Mouse (Mus musculus): ENCODE data around the gene Hephl1. TPM values are rescaled to one million over a fixed set of nuclear protein-coding genes. Genes with fewer than 3 reads are reported as not detected.

Gene Hephl1
- polyA plus RNA-seq (2015; fragmentation: Nextera tagmentation; extraction: Ambion mirVana): not detected in 2 replicates

- no peak within 1 kb of the TSS for H3K9ac ChIP-seq
- no peaks in the 10 kb centered on the region for H3K4me1 ChIP-seq (replicated peaks)
- no peaks in the 10 kb centered on the region for H3K27me3 ChIP-seq
- 86% methylated on average over 5 of the region's 5 CpGs for WGBS
- H3K27ac ChIP-seq (replicated peaks): no peak within 1 kb of the TSS
- no peak for ATAC-seq (ENCODE audit: low read depth)
- no peak within 1 kb of the TSS for H3K4me3 ChIP-seq
- H3K4me2 ChIP-seq: no peak within 1 kb of the TSS
- no peaks in the 10 kb centered on the region for H3K36me3 ChIP-seq
- no peaks in the 10 kb centered on the region for H3K9me3 ChIP-seq
Observed at GRCm38 (mm10) chr9:15112008-15112407, at the start of gene Hephl1. Hephl1 (minus strand) TSS chr9:15112108.

- Histone ChIP-seq H3K4me2 (no peak overlapping the region), H3K9ac (no peak overlapping the region), H3K27ac (replicated peaks) (no peak overlapping the region), H3K27me3 (no peaks in the 10 kb centered on the region), H3K4me3 (no peak overlapping the region), H3K4me1 (replicated peaks) (no peaks in the 10 kb centered on the region), H3K9me3 (no peaks in the 10 kb centered on the region), H3K36me3 (no peaks in the 10 kb centered on the region)
- WGBS: 79% methylated on average over 6 of the region's 6 CpGs
- ATAC-seq (ENCODE audit: low read depth): no peak
Observed at GRCm38 (mm10) chr9:15149246-15149926, 37.5 kb upstream of the Hephl1 start.

- Histone ChIP-seq H3K9ac (no peak overlapping the region), H3K4me3 (no peak overlapping the region), H3K27me3 (no peaks in the 10 kb centered on the region), H3K4me1 (replicated peaks) (no peaks in the 10 kb centered on the region), H3K9me3 (no peaks in the 10 kb centered on the region), H3K36me3 (no peaks in the 10 kb centered on the region), H3K4me2 (no peak overlapping the region), H3K27ac (replicated peaks) (no peak overlapping the region)
- no peak for ATAC-seq (ENCODE audit: low read depth)
- WGBS: 94% methylated on average over 1 of the region's 1 CpGs
Observed at GRCm38 (mm10) chr9:15140546-15140945, 28.6 kb upstream of the Hephl1 start.

GRCm38 (mm10) chr9:15125897-15126296, 14.0 kb upstream of the Hephl1 start:
- ATAC-seq (ENCODE audit: low read depth): no peak
- Histone ChIP-seq H3K27ac (replicated peaks) (no peak overlapping the region), H3K4me3 (no peak overlapping the region), H3K36me3 (no peaks in the 10 kb centered on the region), H3K9me3 (peaks cover 5% of the 10 kb centered on the region; the same call in 1 of the 2 replicates), H3K4me1 (replicated peaks) (no peaks in the 10 kb centered on the region), H3K27me3 (no peaks in the 10 kb centered on the region), H3K9ac (no peak overlapping the region), H3K4me2 (no peak overlapping the region)
- 92% methylated on average over 2 of the region's 2 CpGs for WGBS

- ATAC-seq (ENCODE audit: low read depth): no peak
- no peaks in the 10 kb centered on the region for H3K9me3 ChIP-seq
- H3K4me2 ChIP-seq: no peak overlapping the region
- 76% methylated on average over 3 of the region's 3 CpGs for WGBS
- no peaks in the 10 kb centered on the region for H3K27me3 ChIP-seq
- no peaks in the 10 kb centered on the region for H3K4me1 ChIP-seq (replicated peaks)
- H3K27ac ChIP-seq (replicated peaks): no peak overlapping the region
- H3K36me3 ChIP-seq: no peaks in the 10 kb centered on the region
- no peak overlapping the region for H3K4me3 ChIP-seq
- H3K9ac ChIP-seq: no peak overlapping the region
Observed at GRCm38 (mm10) chr9:15122431-15122830, 10.5 kb upstream of the Hephl1 start.

- H3K9ac ChIP-seq: no peak overlapping the region
- WGBS: 63% methylated on average over 7 of the region's 7 CpGs
Observed at GRCm38 (mm10) chr9:15120841-15121358, 9.0 kb upstream of the Hephl1 start.

GRCm38 (mm10) chr9:15120209-15120608, 8.3 kb upstream of the Hephl1 start:
- H3K36me3 ChIP-seq: no peaks in the 10 kb centered on the region
- no peaks in the 10 kb centered on the region for H3K9me3 ChIP-seq
- WGBS: 55% methylated on average over 5 of the region's 5 CpGs
- H3K4me2 ChIP-seq: no peak overlapping the region
- no peaks in the 10 kb centered on the region for H3K4me1 ChIP-seq (replicated peaks)
- no peak overlapping the region for H3K27ac ChIP-seq (replicated peaks)
- no peak for ATAC-seq (ENCODE audit: low read depth)
- H3K4me3 ChIP-seq: no peak overlapping the region
- H3K27me3 ChIP-seq: no peaks in the 10 kb centered on the region
- H3K9ac ChIP-seq: no peak overlapping the region

More at GRCm38 (mm10) chr9:15120841-15121358, 9.0 kb upstream of the Hephl1 start:
- Histone ChIP-seq H3K27me3 (no peaks in the 10 kb centered on the region), H3K27ac (replicated peaks) (no peak overlapping the region), H3K36me3 (no peaks in the 10 kb centered on the region), H3K4me2 (no peak overlapping the region), H3K4me3 (no peak overlapping the region), H3K9me3 (no peaks in the 10 kb centered on the region), H3K4me1 (replicated peaks) (no peaks in the 10 kb centered on the region)
- no peak for ATAC-seq (ENCODE audit: low read depth)

- Histone ChIP-seq H3K9ac (no peak overlapping the region), H3K4me1 (replicated peaks) (no peaks in the 10 kb centered on the region), H3K9me3 (no peaks in the 10 kb centered on the region), H3K27me3 (no peaks in the 10 kb centered on the region), H3K27ac (replicated peaks) (no peak overlapping the region), H3K36me3 (no peaks in the 10 kb centered on the region), H3K4me2 (no peak overlapping the region), H3K4me3 (no peak overlapping the region)
- ATAC-seq (ENCODE audit: low read depth): no peak
- 57% methylated on average over 1 of the region's 1 CpGs for WGBS
Observed at GRCm38 (mm10) chr9:15119515-15119914, 7.6 kb upstream of the Hephl1 start.

GRCm38 (mm10) chr9:15116165-15116564, 4.3 kb upstream of the Hephl1 start:
- no peak overlapping the region for H3K27ac ChIP-seq (replicated peaks)
- no peak overlapping the region for H3K4me2 ChIP-seq
- no peak for ATAC-seq (ENCODE audit: low read depth)
- WGBS: 97% methylated on average over 2 of the region's 2 CpGs
- H3K4me3 ChIP-seq: no peak overlapping the region
- H3K27me3 ChIP-seq: no peaks in the 10 kb centered on the region
- H3K4me1 ChIP-seq (replicated peaks): no peaks in the 10 kb centered on the region
- H3K9me3 ChIP-seq: no peaks in the 10 kb centered on the region
- H3K9ac ChIP-seq: no peak overlapping the region
- H3K36me3 ChIP-seq: no peaks in the 10 kb centered on the region

- H3K27me3 ChIP-seq: no peaks in the 10 kb centered on the region
- no peaks in the 10 kb centered on the region for H3K9me3 ChIP-seq
- H3K4me2 ChIP-seq: no peak overlapping the region
- H3K4me3 ChIP-seq: no peak overlapping the region
- no peak overlapping the region for H3K27ac ChIP-seq (replicated peaks)
- H3K36me3 ChIP-seq: no peaks in the 10 kb centered on the region
- no peak for ATAC-seq (ENCODE audit: low read depth)
- no peak overlapping the region for H3K9ac ChIP-seq
- no peaks in the 10 kb centered on the region for H3K4me1 ChIP-seq (replicated peaks)
- 40% methylated on average over 6 of the region's 6 CpGs for WGBS
Observed at GRCm38 (mm10) chr9:15114102-15114501, 2.2 kb upstream of the Hephl1 start.

- no peaks in the 10 kb centered on the region for H3K27me3 ChIP-seq
- H3K9me3 ChIP-seq: no peaks in the 10 kb centered on the region
- H3K4me2 ChIP-seq: no peak overlapping the region
- no peaks in the 10 kb centered on the region for H3K36me3 ChIP-seq
- WGBS: 48% methylated on average over 9 of the region's 9 CpGs
- no peak overlapping the region for H3K4me3 ChIP-seq
- H3K4me1 ChIP-seq (replicated peaks): no peaks in the 10 kb centered on the region
- no peak for ATAC-seq (ENCODE audit: low read depth)
- no peak overlapping the region for H3K27ac ChIP-seq (replicated peaks)
- no peak overlapping the region for H3K9ac ChIP-seq
Observed at GRCm38 (mm10) chr9:15108101-15108500, 3.8 kb downstream of the Hephl1 start.

GRCm38 (mm10) chr9:15105136-15105535, 6.8 kb downstream of the Hephl1 start:
- Histone ChIP-seq H3K27ac (replicated peaks) (no peak overlapping the region), H3K9ac (no peak overlapping the region), H3K4me1 (replicated peaks) (no peaks in the 10 kb centered on the region), H3K27me3 (no peaks in the 10 kb centered on the region), H3K9me3 (no peaks in the 10 kb centered on the region), H3K4me2 (no peak overlapping the region), H3K4me3 (no peak overlapping the region), H3K36me3 (no peaks in the 10 kb centered on the region)
- WGBS: 72% methylated on average over 4 of the region's 4 CpGs
- no peak for ATAC-seq (ENCODE audit: low read depth)
